Mouse (Mus musculus): ENCODE measurements at regions not wholly inside any gene's neighbourhood (a gene's known extent, or its start where the extent isn't known, plus 50 kb on each side); places are given as distances from the start of the nearest gene placed in this dataset.

DNA sequence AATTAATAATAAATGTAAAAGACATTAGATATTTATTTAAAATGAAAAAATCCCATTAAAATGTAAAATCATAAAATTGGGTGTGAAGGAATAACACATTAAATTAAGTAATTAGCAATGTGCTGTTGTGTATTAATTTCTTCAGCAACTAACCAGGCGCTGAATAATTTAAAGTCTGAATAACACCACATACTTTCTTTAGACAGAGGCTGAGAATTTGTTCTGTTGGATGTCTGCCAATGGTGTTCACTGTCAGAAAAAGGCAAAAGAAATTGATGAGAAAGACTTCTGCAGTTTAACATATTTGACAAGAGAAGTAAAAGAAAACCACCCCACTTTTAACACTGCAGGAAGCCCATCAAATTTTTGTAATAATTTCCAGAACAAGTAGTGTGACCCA is 881.0 kb downstream of the Tbl1xr1 start:
- TF ChIP-seq GATA1 (IDR thresholded peaks at IDR 0.05; ENCODE audit: borderline replicate concordance, low read length) (no peak), FLI1 (IDR thresholded peaks at IDR 0.05; ENCODE audit: low read length) (no peak)
